ENCODE assay signal across 7 mouse cellular contexts in genomic region chr7:105639756-105640155, GRCm38 (mm10). TPM values are rescaled to one million over a fixed set of nuclear protein-coding genes. Genes with fewer than 3 reads are reported as not detected.
DNase-seq lines count a peak whose midpoint lies in the region; ATAC-seq and TF ChIP-seq lines count a peak whose summit lies in the region.

Gene Timm10b (plus strand): TSS chr7:105640056.

- H3K27ac ChIP-seq in limb, embryonic 14.5 days (replicated peaks; ENCODE audit: low read depth, low read length), result peak within 1 kb of the TSS; percentile 87
- H3K27ac ChIP-seq in stomach, embryonic 14.5 days (ENCODE audit: low read length), result peak within 1 kb of the TSS; percentile 86

- H3K4me1 ChIP-seq in limb, embryonic 14.5 days (ENCODE audit: control insufficient read depth, insufficient read depth, low read length), result peaks cover 14% of the 10 kb centered on the region; the same call in 1 of the 2 replicates
- peaks cover 15% of the 10 kb centered on the region for H3K4me1 ChIP-seq in stomach, embryonic 14.5 days (ENCODE audit: control insufficient read depth, insufficient read depth, low read length)

- intact Hi-C loops in heart, postnatal 36 days (cut with DNase I), result loop anchor here (2.0 kb wide), 3 partner anchors 85 to 171 kb away; partner anchors contain the start of genes Ilk, Mrpl17, Rrp8 and Smpd1

- DNase-seq in urinary bladder, adult 2 months (ENCODE audit: low spot score), result no peak
- DNase-seq in urinary bladder, postnatal 14 days (ENCODE audit: low spot score), result no peak
- no peak for DNase-seq in heart, postnatal 36 days
- no peak for DNase-seq in limb, embryonic 14.5 days (ENCODE audit: low spot score)
- no peak for DNase-seq in retina, embryonic 14.5 days (ENCODE audit: low spot score)

- H3K4me3 ChIP-seq in limb, embryonic 14.5 days (replicated peaks; ENCODE audit: low read length), result peak within 1 kb of the TSS; percentile 77
- H3K4me3 ChIP-seq in stomach, embryonic 14.5 days (ENCODE audit: low read depth, low read length), result peak within 1 kb of the TSS; percentile 67

- H3K9ac ChIP-seq in limb, embryonic 14.5 days (ENCODE audit: low read depth, low read length, severe bottlenecking), result peak within 1 kb of the TSS; percentile 82
- peak within 1 kb of the TSS; percentile 65 for H3K9ac ChIP-seq in stomach, embryonic 14.5 days (replicated peaks; ENCODE audit: low read depth, low read length)

- H3K27me3 ChIP-seq in limb, embryonic 14.5 days (ENCODE audit: control insufficient read depth, insufficient read depth, low read length), result no peaks in the 10 kb centered on the region
- H3K27me3 ChIP-seq in stomach, embryonic 14.5 days (ENCODE audit: control insufficient read depth, insufficient read depth, low read length), result no peaks in the 10 kb centered on the region

- H3K9me3 ChIP-seq in limb, embryonic 14.5 days (ENCODE audit: control insufficient read depth, low read length), result no peaks in the 10 kb centered on the region
- no peaks in the 10 kb centered on the region for H3K9me3 ChIP-seq in stomach, embryonic 14.5 days (ENCODE audit: control insufficient read depth, low read depth, low read length)

- 4% methylated on average over 2 of the region's 2 CpGs for WGBS in limb, embryonic 14.5 days
- 2% methylated on average over 2 of the region's 2 CpGs for WGBS in stomach, embryonic 14.5 days

- H3K36me3 ChIP-seq in limb, embryonic 14.5 days (ENCODE audit: control insufficient read depth, insufficient read depth, low read length), result peaks cover 44% of the 10 kb centered on the region
- peaks cover 32% of the 10 kb centered on the region for H3K36me3 ChIP-seq in stomach, embryonic 14.5 days (ENCODE audit: control insufficient read depth, insufficient read depth, low read length)

- peak within 1 kb of the TSS; percentile 93 for H3K4me2 ChIP-seq in limb, embryonic 14.5 days (replicated peaks; ENCODE audit: low read depth, low read length, severe bottlenecking)
- peak within 1 kb of the TSS; percentile 95 for H3K4me2 ChIP-seq in stomach, embryonic 14.5 days (replicated peaks; ENCODE audit: low read depth, low read length)

- ATAC-seq in erythroid progenitor cell, adult 5-6 weeks (replicated peaks; ENCODE audit: low FRiP score, poor library complexity, severe bottlenecking), result peak; percentile 4
- ATAC-seq in limb, embryonic 14.5 days (ENCODE audit: low FRiP score, low read depth), result no peak
- ATAC-seq in stomach, embryonic 14.5 days (ENCODE audit: insufficient number of reproducible peaks, insufficient read depth, low FRiP score, low read depth), result no peak

- TF ChIP-seq POLR2A in limb, embryonic 14.5 days (IDR thresholded peaks at IDR 0.05; ENCODE audit: borderline replicate concordance, extremely low read depth, insufficient read depth, insufficient read length), result no peak

RNA-seq across cellular contexts. Expression of gene Timm10b, which starts in this region (rescaled TPM):
- 90.1 and 108 TPM in 2 replicates for polyA plus RNA-seq in urinary bladder, adult 2 months (2012; rRNA removed)
- total RNA-seq in erythroid progenitor cell, adult 5-6 weeks (2015; ENCODE audit: low replicate concordance), result 20.2 and 20.5 TPM in 2 replicates
- 19.7 and 27.1 TPM in 2 replicates for total RNA-seq in erythroid progenitor cell, adult 5-6 weeks (2017; ENCODE audit: low replicate concordance)
- 10 to 100 TPM; 84.2 to 85.0 TPM for total RNA-seq in heart, postnatal 36 days (2021)
- polyA plus RNA-seq in limb, embryonic 14.5 days (2012; rRNA removed), result 136 and 176 TPM in 2 replicates
- 176 and 202 TPM in 2 replicates for polyA plus RNA-seq in limb, embryonic 14.5 days (2014; fragmentation: Nextera tagmentation; extraction: Ambion mirVana)
- 203 and 209 TPM in 2 replicates for polyA plus RNA-seq in stomach, embryonic 14.5 days (2014; fragmentation: Nextera tagmentation; extraction: Ambion mirVana)
